In the genomic region with DNA sequence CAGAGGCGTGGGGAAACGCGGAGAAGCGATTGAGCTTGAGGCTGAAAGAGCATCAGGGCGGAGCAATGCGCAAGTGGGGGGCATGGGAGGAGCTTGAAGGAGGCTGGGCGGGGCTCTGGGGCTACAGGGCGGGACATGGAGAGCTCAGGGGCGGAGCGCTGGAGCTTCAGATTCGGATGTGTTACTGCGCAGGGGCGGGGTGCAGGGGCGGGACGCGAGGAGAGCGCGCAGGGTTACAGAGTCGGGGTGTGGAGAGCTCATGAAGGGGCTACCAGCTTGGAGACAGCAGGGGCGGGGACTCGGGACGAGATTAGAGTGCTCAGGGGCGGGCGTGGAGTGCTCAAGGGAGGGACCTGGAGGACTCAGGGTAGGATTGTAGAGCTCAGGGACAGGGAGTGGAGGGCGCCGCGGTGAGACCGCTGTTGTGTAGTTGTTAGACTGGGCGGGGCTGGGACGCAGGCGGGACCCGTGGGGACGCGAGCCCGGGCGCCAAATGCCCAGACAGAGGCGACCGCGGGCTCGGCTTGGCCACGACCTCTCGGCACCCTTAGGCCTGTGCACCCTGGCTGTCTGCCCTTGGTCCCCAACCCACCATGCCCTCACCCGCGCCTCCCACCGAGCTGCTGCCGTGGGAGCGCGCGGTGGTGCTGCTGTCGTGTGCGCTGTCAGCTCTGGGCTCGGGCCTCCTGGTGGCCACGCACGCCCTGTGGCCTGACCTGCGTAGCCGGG, we compare ENCODE assay signal across 1 mouse cellular context.
TF ChIP-seq lines count a peak whose summit lies in the region.

TSS of gene Gpr157 (plus strand) at position 205 of the 729 bp plus-strand sequence.

TF ChIP-seq in CH12.LX, 34 proteins besides CTCF, POLR2A, EP300 and RAD21 (continued from another document):
- TF ChIP-seq HCFC1 (IDR thresholded peaks at IDR 0.05; ENCODE audit: low read depth, low read length) (no peak), JUN (IDR thresholded peaks at IDR 0.05; ENCODE audit: insufficient read depth, low read depth, low read length) (no peak), MAFK (IDR thresholded peaks at IDR 0.05; ENCODE audit: insufficient replicate concordance, low read length) (no peak), MYC (IDR thresholded peaks at IDR 0.05; ENCODE audit: low read depth, low read length) (no peak), MAX (IDR thresholded peaks at IDR 0.05; ENCODE audit: low read length) (no peak)
